ENCODE assay signal across 9 mouse cellular contexts in genomic region chr1:87070720-87071119, GRCm38 (mm10). TPM values are rescaled to one million over a fixed set of nuclear protein-coding genes. Genes with fewer than 3 reads are reported as not detected.
A peak's percentile ranks its signal among the peaks of the same experiment; 100 is the strongest.
DNase-seq lines count a peak whose midpoint lies in the region; ATAC-seq and TF ChIP-seq lines count a peak whose summit lies in the region.
"Had no signal": no experiment of that assay in that cellular context is flagged by ENCODE, and none has a peak within 500 bp of the region (broad histone marks: within the 10 kb centered on the region; RNA-seq: fewer than 3 reads in every experiment).

No protein-coding gene starts in this region.

- H3K4me1 ChIP-seq in heart, postnatal 0 days (ENCODE audit: control insufficient read depth, insufficient read depth) = no peaks in the 10 kb centered on the region
- H3K4me1 ChIP-seq in cerebellum, adult 2 months (ENCODE audit: control insufficient read depth, insufficient read depth, low read length) = no peaks in the 10 kb centered on the region; the same call in 1 of the 2 replicates

- no peak overlapping the region for H3K9ac ChIP-seq in heart, postnatal 0 days (replicated peaks; ENCODE audit: low read depth, low read length)

- DNase-seq in heart, postnatal 0 days (ENCODE audit: low spot score) = no peak
- no peak for DNase-seq in heart, adult 18-20 months
- peak; percentile 17 for DNase-seq in CD4-positive helper T cell, adult 2 months (ENCODE audit: low read depth, low spot score)
- peak; percentile 34 for DNase-seq in c-Kit-positive CD71-negative TER-119-negative erythroid progenitor cells, embryonic 14.5 days (ENCODE audit: low read depth)
- peak; percentile 49 for DNase-seq in kidney, postnatal 4 days
- peak; percentile 26 for DNase-seq in naive thymus-derived CD4-positive, alpha-beta T cell, adult 2 months (ENCODE audit: low read depth)
- DNase-seq in cerebellum, adult 2 months = no peak
- no peak for DNase-seq in cerebellum, postnatal 4 days (ENCODE audit: low spot score in 2 of 2)

- H3K27me3 ChIP-seq in heart, postnatal 0 days (ENCODE audit: control insufficient read depth, insufficient read depth, low read length) = no peaks in the 10 kb centered on the region
- H3K27me3 ChIP-seq in cerebellum, adult 2 months (ENCODE audit: control insufficient read depth, insufficient read depth, low read length) = no peaks in the 10 kb centered on the region

- H3K4me3 ChIP-seq in heart, postnatal 0 days (ENCODE audit: low read depth, low read length) = no peak overlapping the region
- H3K4me3 ChIP-seq in cerebellum, adult 2 months (replicated peaks; ENCODE audit: insufficient read depth, low read depth, low read length) = no peak overlapping the region

- ATAC-seq in heart, postnatal 0 days (ENCODE audit: insufficient read depth, low read depth) = no peak

- TF ChIP-seq CTCF in heart, postnatal 0 days (IDR thresholded peaks at IDR 0.05; ENCODE audit: low read depth) = peak; percentile 34
- TF ChIP-seq CTCF in cerebellum, adult 2 months (IDR thresholded peaks at IDR 0.05; ENCODE audit: borderline replicate concordance, insufficient read depth, low read depth, low read length) = no peak

- no peak overlapping the region for H3K27ac ChIP-seq in heart, postnatal 0 days (ENCODE audit: low read depth)
- H3K27ac ChIP-seq in cerebellum, adult 2 months (ENCODE audit: insufficient read depth, low read length) = no peak overlapping the region

- TF ChIP-seq EP300 in heart, postnatal 0 days (IDR thresholded peaks at IDR 0.05; ENCODE audit: low read depth) = no peak

- H3K4me2 ChIP-seq in heart, postnatal 0 days (ENCODE audit: low read depth, low read length) = no peak overlapping the region

- no peaks in the 10 kb centered on the region for H3K36me3 ChIP-seq in heart, postnatal 0 days (replicated peaks; ENCODE audit: control insufficient read depth, insufficient read depth, low read length)

- no peaks in the 10 kb centered on the region for H3K9me3 ChIP-seq in heart, postnatal 0 days (replicated peaks; ENCODE audit: control insufficient read depth, low read length)

- no peak for TF ChIP-seq POLR2A in cerebellum, adult 2 months (IDR thresholded peaks at IDR 0.05; ENCODE audit: borderline replicate concordance, insufficient read depth, low read length)

- 48% methylated on average over 16 of the region's 16 CpGs for WGBS in heart, postnatal 0 days
- WGBS in cerebellum, adult 2 months = 56% methylated on average over 16 of the region's 16 CpGs

RNA-seq across cellular contexts. Expression of gene Alppl2, which starts 19.0 kb away (rescaled TPM):
- not detected in 2 replicates for total RNA-seq in heart, postnatal 0 days (2014; rRNA removed; ENCODE audit: low replicate concordance)
- not detected in 2 replicates for polyA plus RNA-seq in heart, postnatal 0 days (2015; fragmentation: Nextera tagmentation; extraction: Ambion mirVana)
- not detected for total RNA-seq in heart, adult 18-20 months (2021)
- polyA plus RNA-seq in cerebellum, adult 2 months (2012; rRNA removed) = not detected in 2 replicates
- total RNA-seq: layer of hippocampus, postnatal 25 days had no signal

RNA-seq across cellular contexts. Expression of gene Alpi, which starts 30.7 kb away (rescaled TPM):
- not detected in 2 replicates for total RNA-seq in heart, postnatal 0 days (2014; rRNA removed; ENCODE audit: low replicate concordance)
- polyA plus RNA-seq in heart, postnatal 0 days (2015; fragmentation: Nextera tagmentation; extraction: Ambion mirVana) = not detected in 2 replicates
- not detected for total RNA-seq in heart, adult 18-20 months (2021)
- not detected in 2 replicates for polyA plus RNA-seq in cerebellum, adult 2 months (2012; rRNA removed)
- total RNA-seq: layer of hippocampus, postnatal 25 days had no signal

RNA-seq across cellular contexts. Expression of gene Akp3, which starts 54.1 kb away (rescaled TPM):
- not detected in 2 replicates for total RNA-seq in heart, postnatal 0 days (2014; rRNA removed; ENCODE audit: low replicate concordance)
- not detected in 2 replicates for polyA plus RNA-seq in heart, postnatal 0 days (2015; fragmentation: Nextera tagmentation; extraction: Ambion mirVana)
- total RNA-seq in heart, adult 18-20 months (2021) = not detected
- 0.08 TPM in 2 replicates for polyA plus RNA-seq in cerebellum, adult 2 months (2012; rRNA removed)
- total RNA-seq: layer of hippocampus, postnatal 25 days had no signal

Comparison
In these comparisons a context has a peak if more than half of its experiments do, and no peak if none do; other contexts are left out.
1. DNase-seq: peak in CD4-positive helper T cell, adult 2 months (single experiment), c-Kit-positive CD71-negative TER-119-negative erythroid progenitor cells, embryonic 14.5 days (single experiment), kidney, postnatal 4 days (2 of 2) and naive thymus-derived CD4-positive, alpha-beta T cell, adult 2 months (single experiment); none in heart, postnatal 0 days (single experiment), heart, adult 18-20 months (0 of 2), cerebellum, adult 2 months (0 of 2) and cerebellum, postnatal 4 days (0 of 2).